Mouse (Mus musculus) brain, embryonic 14.5 days (tissue): Measurements from ENCODE around the gene Cldn14.

Source experiments
- CTCF ChIP-seq: fragments of 200-500 bp; IDR thresholded peaks from 2 replicates; pipeline ENCODE4 v1.5.1; 2012; ENCODE audit warnings: inconsistent platforms, mild to moderate bottlenecking, moderate library complexity, borderline replicate concordance; ENCODE audit not compliant: insufficient read depth, insufficient read length; ENCODE audit errors: extremely low read depth
- POLR2A ChIP-seq: fragments of 200-500 bp; IDR thresholded peaks from 2 replicates; pipeline ENCODE4 v1.6.1; 2012; ENCODE audit warnings: mild to moderate bottlenecking, inconsistent platforms, borderline replicate concordance; ENCODE audit not compliant: poor library complexity, insufficient read depth, insufficient read length, severe bottlenecking; ENCODE audit errors: extremely low read depth

GRCm38 (mm10) chr16:94009356-94009755 is 719 bp upstream of the Cldn14 start:
- TF ChIP-seq CTCF, result no peak
- no peak for TF ChIP-seq POLR2A
